Mouse (Mus musculus): ENCODE data around the gene Rftn2. TPM values are rescaled to one million over a fixed set of nuclear protein-coding genes. Genes with fewer than 3 reads are reported as not detected.
A peak's percentile ranks its signal among the peaks of the same experiment; 100 is the strongest.

The Rftn2 gene
- polyA plus RNA-seq, 1 experiment, result 1.6 TPM

GRCm38 (mm10) chr1:55213475-55213874 is 13.1 kb downstream of the Rftn2 start:
- no peaks in the 10 kb centered on the region for H3K36me3 ChIP-seq (ENCODE audit: control insufficient read depth, insufficient read depth, low read length)
- H3K4me1 ChIP-seq (ENCODE audit: control insufficient read depth, insufficient read depth, insufficient read length), result peaks cover 25% of the 10 kb centered on the region; the same call in 1 of the 2 replicates
- TF ChIP-seq CTCF (IDR thresholded peaks at IDR 0.05; ENCODE audit: extremely low read depth, insufficient read depth, insufficient read length, insufficient replicate concordance), result no peak
- TF ChIP-seq POLR2A (IDR thresholded peaks at IDR 0.05; ENCODE audit: low read depth, low read length), result no peak
- DNase-seq (ENCODE audit: low read depth in 1 of 2, low spot score in 2 of 2), result no peak
- no peak overlapping the region for H3K27ac ChIP-seq (ENCODE audit: insufficient read depth, low read length)
- no peaks in the 10 kb centered on the region for H3K27me3 ChIP-seq (ENCODE audit: control insufficient read depth, insufficient read depth, low read length)
- 83% methylated on average over 6 of the region's 6 CpGs for WGBS
- no peak overlapping the region for H3K4me3 ChIP-seq (ENCODE audit: extremely low read depth, insufficient read depth, insufficient read length)

DNA sequence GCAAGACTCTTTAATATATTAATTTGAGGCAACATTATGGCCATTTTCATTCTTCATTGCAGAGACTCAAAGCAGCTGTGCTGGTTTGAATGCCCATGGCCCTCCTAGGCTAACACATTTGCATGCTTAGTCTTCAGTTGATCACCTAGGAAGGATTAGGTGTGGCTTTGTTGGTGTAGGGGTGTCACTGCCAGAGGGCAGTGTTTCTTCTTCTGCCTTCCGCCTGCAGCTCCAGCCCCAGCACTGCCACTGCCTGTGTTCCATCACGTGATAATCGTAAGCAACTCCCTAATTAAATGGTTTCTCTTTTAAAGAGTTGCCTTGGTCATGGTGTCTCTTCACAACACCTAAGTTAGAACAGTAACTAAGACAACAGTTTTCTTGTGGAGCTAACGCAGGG is 13.8 kb downstream of the Rftn2 start:
- DNase-seq (ENCODE audit: low read depth in 1 of 2, low spot score in 2 of 2), result peak in 1 of 2 experiments; percentile 28
- Histone ChIP-seq H3K4me3 (ENCODE audit: extremely low read depth, insufficient read depth, insufficient read length) (no peak overlapping the region), H3K27me3 (ENCODE audit: control insufficient read depth, insufficient read depth, low read length) (no peaks in the 10 kb centered on the region), H3K4me1 (ENCODE audit: control insufficient read depth, insufficient read depth, insufficient read length) (peaks cover 26% of the 10 kb centered on the region; the same call in 1 of the 2 replicates), H3K36me3 (ENCODE audit: control insufficient read depth, insufficient read depth, low read length) (no peaks in the 10 kb centered on the region), H3K27ac (ENCODE audit: insufficient read depth, low read length) (peak overlapping the region; percentile 38; the same call in 1 of the 2 replicates)
- 72% methylated on average over 4 of the region's 4 CpGs for WGBS
- TF ChIP-seq CTCF (IDR thresholded peaks at IDR 0.05; ENCODE audit: extremely low read depth, insufficient read depth, insufficient read length, insufficient replicate concordance) (no peak; the same call in 1 of the 2 replicates), POLR2A (IDR thresholded peaks at IDR 0.05; ENCODE audit: low read depth, low read length) (no peak)

DNA sequence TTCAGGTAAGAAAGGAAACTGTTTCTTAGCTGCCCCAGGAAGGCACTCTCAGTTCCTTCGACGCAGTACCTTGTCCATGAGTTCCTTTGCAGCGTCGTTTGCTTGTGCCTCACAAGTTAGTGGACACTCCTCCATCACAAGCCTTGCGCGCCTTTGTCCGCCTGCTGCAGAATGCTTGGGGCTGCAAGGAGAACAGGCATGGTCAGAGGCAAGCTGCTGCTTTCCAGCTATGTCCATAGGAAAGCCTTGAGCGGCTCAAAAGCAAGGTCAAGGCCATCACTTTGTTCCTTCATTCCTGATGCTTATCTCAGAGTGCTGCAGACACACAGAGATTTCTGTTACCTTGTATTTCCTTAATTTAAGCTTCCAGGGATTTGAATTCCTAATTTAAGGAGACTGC is 15.5 kb downstream of the Rftn2 start:
- no peak overlapping the region for H3K4me3 ChIP-seq (ENCODE audit: extremely low read depth, insufficient read depth, insufficient read length)

GRCm38 (mm10) chr1:55210202-55210965 is 16.2 kb downstream of the Rftn2 start:
- Histone ChIP-seq H3K27ac (ENCODE audit: insufficient read depth, low read length) (peak overlapping the region; percentile 83), H3K27me3 (ENCODE audit: control insufficient read depth, insufficient read depth, low read length) (no peaks in the 10 kb centered on the region), H3K36me3 (ENCODE audit: control insufficient read depth, insufficient read depth, low read length) (no peaks in the 10 kb centered on the region), H3K4me1 (ENCODE audit: control insufficient read depth, insufficient read depth, insufficient read length) (peaks cover 21% of the 10 kb centered on the region; the same call in 1 of the 2 replicates), H3K4me3 (ENCODE audit: extremely low read depth, insufficient read depth, insufficient read length) (peak overlapping the region; percentile 58)
- DNase-seq (ENCODE audit: low read depth in 1 of 2, low spot score in 2 of 2), result peak; percentile 69 to 71
- WGBS, result 17% methylated on average over 12 of the region's 12 CpGs
- TF ChIP-seq CTCF (IDR thresholded peaks at IDR 0.05; ENCODE audit: extremely low read depth, insufficient read depth, insufficient read length, insufficient replicate concordance), result no peak
- TF ChIP-seq POLR2A (IDR thresholded peaks at IDR 0.05; ENCODE audit: low read depth, low read length), result peak; percentile 44; the same call in 1 of the 2 replicates

More for the DNA sequence above, 15.5 kb downstream of the Rftn2 start:
- DNase-seq (ENCODE audit: low read depth in 1 of 2, low spot score in 2 of 2), result no peak
- Histone ChIP-seq H3K27ac (ENCODE audit: insufficient read depth, low read length) (peak overlapping the region; percentile 83), H3K4me1 (ENCODE audit: control insufficient read depth, insufficient read depth, insufficient read length) (peaks cover 24% of the 10 kb centered on the region; the same call in 1 of the 2 replicates), H3K36me3 (ENCODE audit: control insufficient read depth, insufficient read depth, low read length) (no peaks in the 10 kb centered on the region), H3K27me3 (ENCODE audit: control insufficient read depth, insufficient read depth, low read length) (no peaks in the 10 kb centered on the region)
- 79% methylated on average over 8 of the region's 8 CpGs for WGBS
- TF ChIP-seq CTCF (IDR thresholded peaks at IDR 0.05; ENCODE audit: extremely low read depth, insufficient read depth, insufficient read length, insufficient replicate concordance) (no peak), POLR2A (IDR thresholded peaks at IDR 0.05; ENCODE audit: low read depth, low read length) (no peak)

- peaks cover 21% of the 10 kb centered on the region; the same call in 1 of the 2 replicates for H3K4me1 ChIP-seq (ENCODE audit: control insufficient read depth, insufficient read depth, insufficient read length)
- no peak for TF ChIP-seq CTCF (IDR thresholded peaks at IDR 0.05; ENCODE audit: extremely low read depth, insufficient read depth, insufficient read length, insufficient replicate concordance)
- TF ChIP-seq POLR2A (IDR thresholded peaks at IDR 0.05; ENCODE audit: low read depth, low read length), result no peak
- WGBS, result 34% methylated on average over 5 of the region's 5 CpGs
- no peak for DNase-seq (ENCODE audit: low read depth in 1 of 2, low spot score in 2 of 2)
- 0 out of 2 replicates have a peak, but pooled peaks cover 2% of the 10 kb centered on the region for H3K36me3 ChIP-seq (ENCODE audit: control insufficient read depth, insufficient read depth, low read length)
- peak overlapping the region; percentile 78 for H3K27ac ChIP-seq (ENCODE audit: insufficient read depth, low read length)
- H3K4me3 ChIP-seq (ENCODE audit: extremely low read depth, insufficient read depth, insufficient read length), result no peak overlapping the region
- H3K27me3 ChIP-seq (ENCODE audit: control insufficient read depth, insufficient read depth, low read length), result no peaks in the 10 kb centered on the region
Measured at GRCm38 (mm10) chr1:55208500-55209140, 18.0 kb downstream of the Rftn2 start.

DNA sequence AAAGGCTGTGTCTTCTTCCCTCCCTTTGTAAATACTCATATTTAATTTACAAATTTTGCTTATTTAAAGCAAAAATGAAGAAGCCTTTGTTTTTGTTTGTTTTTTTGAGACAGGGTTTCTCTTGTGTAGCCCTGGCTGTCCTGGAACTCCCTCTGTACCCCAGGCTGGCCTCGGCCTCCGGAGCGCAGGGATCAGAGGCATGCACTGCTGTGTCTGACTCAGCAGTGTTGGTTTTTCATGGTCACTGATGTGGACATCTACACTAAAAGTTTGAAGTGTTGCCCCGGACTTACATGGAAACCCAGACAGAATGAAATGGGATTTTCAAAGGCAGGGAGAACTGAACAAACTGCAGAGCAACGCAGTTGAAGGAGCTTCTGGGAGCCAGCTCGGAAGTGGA is 19.0 kb downstream of the Rftn2 start:
- DNase-seq (ENCODE audit: low read depth in 1 of 2, low spot score in 2 of 2), result no peak
- Histone ChIP-seq H3K27me3 (ENCODE audit: control insufficient read depth, insufficient read depth, low read length) (no peaks in the 10 kb centered on the region), H3K36me3 (ENCODE audit: control insufficient read depth, insufficient read depth, low read length) (peaks cover 2% of the 10 kb centered on the region; the same call in 1 of the 2 replicates), H3K4me3 (ENCODE audit: extremely low read depth, insufficient read depth, insufficient read length) (no peak overlapping the region), H3K4me1 (ENCODE audit: control insufficient read depth, insufficient read depth, insufficient read length) (peaks cover 21% of the 10 kb centered on the region; the same call in 1 of the 2 replicates), H3K27ac (ENCODE audit: insufficient read depth, low read length) (no peak overlapping the region)
- WGBS, result 92% methylated on average over 6 of the region's 6 CpGs
- TF ChIP-seq POLR2A (IDR thresholded peaks at IDR 0.05; ENCODE audit: low read depth, low read length) (no peak), CTCF (IDR thresholded peaks at IDR 0.05; ENCODE audit: extremely low read depth, insufficient read depth, insufficient read length, insufficient replicate concordance) (no peak)
